Mouse (Mus musculus): ENCODE results near the gene Rab11b.
A peak's percentile ranks its signal among the peaks of the same experiment; 100 is the strongest.

Rab11b gene

DNA sequence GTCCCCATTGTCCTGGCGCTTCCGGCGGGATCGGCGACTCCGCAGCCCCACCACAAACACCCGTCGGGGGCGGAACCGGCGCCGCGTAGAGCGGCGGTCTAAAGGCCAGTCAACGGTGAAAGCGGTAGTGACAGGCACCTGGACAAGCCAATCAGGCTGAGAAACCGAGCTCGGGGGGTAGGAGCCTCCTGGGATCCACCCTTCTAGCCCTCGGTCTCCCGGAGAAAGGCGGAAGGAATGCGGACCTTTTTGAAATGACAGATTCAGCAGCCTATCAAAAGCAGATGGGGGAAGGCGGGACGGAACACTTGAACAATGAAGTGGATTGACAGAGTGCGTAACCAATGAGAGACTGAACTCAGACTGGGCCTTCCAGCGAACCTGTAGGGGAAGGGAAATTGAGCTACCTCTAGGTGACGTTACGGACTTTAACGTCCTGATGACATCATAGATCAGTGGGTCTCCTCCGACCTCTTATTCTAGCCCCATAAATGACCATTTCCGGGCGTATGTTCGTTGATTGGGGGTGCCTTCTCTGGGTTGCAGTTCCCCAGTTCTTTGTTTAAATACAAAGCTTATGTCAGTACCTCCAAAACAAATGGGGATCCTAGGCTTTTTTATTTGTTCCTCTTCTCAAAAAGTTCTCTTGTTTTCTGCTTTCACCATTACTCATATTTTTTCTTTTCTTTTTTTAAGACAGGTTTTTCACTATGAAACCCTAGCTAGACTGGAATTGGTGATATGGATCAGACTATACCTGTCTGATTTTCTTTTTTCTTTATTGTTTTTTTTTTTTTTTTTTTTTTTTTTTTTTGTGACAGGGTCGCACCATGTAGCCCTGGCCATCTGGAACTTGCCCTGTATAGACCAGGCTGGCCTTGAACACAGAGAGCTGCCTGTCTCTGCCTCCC, at the start of gene Rab11b:
TSS of gene Rab11b (minus strand) at position 276 of the 911 bp plus-strand sequence.
- peak; percentile 100 for DNase-seq (ENCODE audit: low spot score)

DNA sequence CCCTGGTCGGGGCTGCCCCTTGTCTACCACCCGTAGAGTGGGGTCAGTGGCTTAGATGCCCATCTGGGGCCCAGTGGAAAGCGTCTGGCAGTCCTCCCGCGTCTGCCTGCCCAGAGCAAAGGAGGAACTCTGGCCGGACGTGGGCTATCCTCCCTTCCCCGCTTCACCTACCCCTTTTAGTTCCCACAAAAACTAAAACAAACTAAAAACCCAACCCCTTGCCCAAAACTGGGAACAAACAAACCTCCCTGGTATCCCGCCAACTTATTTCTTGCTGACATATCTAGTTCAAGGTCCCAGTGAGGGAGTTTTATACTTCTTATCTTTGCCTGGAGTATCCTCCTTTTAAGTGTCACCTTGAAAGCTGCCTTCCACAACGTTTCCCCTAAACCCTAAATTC, 47.9 kb upstream of the Rab11b start:
- no peak for DNase-seq (ENCODE audit: low spot score)

DNA sequence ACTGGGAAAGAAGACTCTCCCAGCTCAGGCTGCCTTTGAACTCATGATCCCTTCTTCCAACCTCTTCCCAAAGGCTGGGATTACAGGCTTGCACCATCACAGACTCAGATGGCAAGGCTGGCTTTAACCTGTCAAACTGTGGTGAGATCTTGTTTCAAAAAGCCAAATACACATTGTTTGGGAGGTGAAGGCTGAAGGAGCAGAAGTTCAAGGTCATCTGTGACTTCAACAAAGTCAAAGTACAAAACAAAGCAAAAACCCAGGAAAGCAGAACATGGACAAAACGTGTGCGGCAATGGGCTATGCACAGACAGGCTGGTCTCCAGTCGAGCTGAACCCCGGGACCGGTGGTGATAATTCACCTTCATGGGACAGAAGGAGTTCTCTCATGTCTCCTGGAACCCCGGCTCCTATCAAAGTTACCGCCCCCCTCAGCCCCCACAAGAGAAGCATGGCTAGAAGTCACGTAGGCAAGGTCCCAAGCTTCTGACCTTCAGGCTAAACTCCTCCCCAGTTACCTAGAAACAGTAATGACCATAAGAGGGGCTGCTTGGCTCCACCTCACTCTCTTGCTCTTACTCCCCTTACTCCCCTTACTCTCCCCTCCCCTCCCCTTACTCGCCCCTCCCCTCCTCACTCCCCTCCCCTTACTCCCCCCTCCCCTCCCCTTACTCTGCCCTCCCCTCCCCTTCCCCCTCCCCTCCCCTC, 47.0 kb upstream of the Rab11b start:
- DNase-seq (ENCODE audit: low spot score), result no peak

DNA sequence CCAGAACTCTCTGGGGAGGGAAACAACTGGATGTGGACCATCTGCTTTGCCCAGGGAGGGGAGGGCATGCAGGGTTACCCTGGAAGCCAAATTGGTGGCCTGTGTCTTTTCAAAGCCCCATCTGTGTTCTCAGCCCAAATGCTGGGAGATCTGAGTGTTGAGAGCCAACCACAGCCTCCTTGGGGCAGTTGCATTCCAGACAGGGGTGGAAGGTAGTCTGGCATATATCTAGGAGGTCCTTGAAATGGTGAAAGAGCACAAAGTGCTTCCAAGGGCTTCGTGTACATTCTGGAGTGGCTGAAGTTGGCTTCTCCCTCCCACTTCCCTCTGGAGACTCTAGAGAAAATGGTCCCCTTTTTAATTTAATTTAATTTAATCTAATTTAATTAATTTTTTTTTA, 44.4 kb upstream of the Rab11b start:
- DNase-seq (ENCODE audit: low spot score), result no peak

DNA sequence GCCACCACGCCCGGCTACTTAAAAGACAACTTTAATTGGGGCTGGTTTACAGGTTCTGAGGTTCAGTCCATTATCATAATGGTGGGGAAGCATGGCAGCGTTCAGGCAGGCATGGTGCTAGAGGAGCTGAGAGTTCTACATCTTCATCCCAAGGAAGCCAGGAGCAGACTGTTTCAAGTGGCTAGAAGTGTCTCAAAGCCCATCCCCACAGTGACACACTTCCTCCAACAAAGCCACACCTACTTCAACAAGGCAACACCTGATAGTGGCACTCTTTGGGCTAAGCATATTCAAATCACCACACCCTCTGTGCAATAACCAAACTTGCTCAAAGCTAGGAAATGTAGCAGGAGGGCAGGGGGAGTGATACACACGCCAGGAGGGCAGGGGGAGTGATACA, 43.9 kb upstream of the Rab11b start:
- DNase-seq (ENCODE audit: low spot score), result no peak

DNA sequence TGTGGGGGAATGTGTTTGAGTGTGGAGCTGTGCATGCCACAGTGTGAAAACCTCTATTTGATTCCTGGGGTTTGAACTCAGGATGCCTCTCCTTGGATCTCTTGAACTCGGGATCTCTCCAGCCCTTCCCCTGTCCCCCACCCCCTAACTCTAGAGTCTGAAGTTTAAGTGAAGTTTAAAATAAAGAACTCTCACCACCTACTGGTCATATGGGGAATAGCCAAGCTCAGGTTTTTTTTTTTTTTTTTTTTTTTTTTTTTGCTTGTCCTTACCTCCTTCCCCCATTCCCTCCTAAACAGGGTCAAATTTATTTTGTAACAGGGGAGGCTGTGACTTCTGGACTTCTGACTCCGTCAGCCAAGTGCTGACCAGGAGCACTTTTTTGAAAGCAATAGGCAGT, 41.9 kb upstream of the Rab11b start:
- no peak for DNase-seq (ENCODE audit: low spot score)

DNA sequence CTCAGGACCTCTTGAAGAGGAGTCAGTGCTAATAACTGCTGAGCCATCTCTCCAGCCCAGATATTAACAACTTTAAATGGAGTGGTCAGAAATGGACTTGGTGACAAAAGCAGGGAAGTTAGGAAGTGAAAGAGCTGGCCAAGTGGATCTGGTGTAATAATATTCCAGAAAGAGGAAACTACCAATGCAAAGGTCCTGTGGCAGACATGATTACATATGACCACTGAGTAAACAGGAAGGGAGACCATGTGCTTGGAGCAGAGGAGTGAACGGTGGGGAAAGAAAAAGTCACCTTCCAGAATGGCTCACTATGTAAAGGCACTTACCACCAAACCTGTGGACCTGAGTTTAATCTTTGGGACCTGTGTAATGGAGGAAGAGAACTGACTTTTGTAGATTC, 38.9 kb upstream of the Rab11b start:
- DNase-seq (ENCODE audit: low spot score), result no peak

DNA sequence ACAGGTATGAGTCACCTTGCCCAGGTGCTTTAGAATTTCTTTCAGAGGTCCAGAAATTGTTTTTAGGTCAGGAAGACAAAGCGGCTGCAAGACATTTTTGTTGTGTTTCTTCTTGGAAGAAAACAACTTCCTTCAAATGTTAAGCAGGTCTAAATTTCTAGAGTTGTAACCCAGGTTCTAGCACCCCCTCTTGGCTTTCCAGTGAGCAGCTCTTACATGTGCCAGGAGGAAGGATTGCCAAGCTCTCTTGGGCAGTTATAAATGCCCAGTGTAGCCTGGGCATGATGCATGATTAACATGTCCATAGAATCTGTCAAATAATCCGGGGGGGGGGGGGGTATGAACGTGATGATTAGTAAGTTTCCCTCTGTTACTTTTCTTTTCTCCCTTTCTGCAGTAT, 38.0 kb upstream of the Rab11b start:
- no peak for DNase-seq (ENCODE audit: low spot score)

DNA sequence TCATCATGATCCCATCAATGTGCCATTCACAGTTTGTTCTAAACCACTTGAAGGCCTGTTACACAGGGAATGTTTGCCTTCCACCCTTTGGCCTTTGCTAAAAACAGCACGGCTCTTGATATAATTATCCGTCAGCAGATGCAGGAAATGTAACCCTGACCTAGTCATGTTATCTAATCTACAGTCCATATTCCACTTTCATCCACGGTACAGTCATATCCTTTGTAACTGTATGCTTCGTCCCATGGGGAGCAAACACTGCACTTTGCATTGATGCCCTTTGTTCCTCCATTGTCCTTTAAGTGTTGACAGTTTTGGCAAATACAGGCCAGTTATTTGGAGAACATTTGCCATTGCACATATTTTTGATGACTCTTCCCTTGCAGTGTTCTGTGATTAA, 28.4 kb upstream of the Rab11b start:
- DNase-seq (ENCODE audit: low spot score), result no peak

DNA sequence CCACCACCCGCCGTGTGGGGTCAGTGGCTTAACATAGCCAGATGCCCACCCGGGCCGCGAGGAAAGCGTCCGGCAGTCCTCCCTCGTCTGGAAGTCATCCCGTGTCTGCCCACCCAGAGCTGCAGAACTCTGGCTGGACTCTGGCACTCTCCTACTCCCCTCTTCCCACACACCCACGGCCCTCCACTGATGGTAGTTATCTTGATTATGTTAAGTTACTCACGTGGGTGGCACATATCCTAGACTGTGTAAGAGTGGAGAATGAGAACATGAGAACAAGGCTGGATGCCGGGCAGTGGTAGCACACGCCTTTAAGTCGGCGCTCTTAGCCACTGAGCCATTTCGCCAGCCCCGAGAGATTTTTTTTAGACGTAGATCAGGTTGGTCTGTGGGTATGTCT, 26.0 kb upstream of the Rab11b start:
- no peak for DNase-seq (ENCODE audit: low spot score)

DNA sequence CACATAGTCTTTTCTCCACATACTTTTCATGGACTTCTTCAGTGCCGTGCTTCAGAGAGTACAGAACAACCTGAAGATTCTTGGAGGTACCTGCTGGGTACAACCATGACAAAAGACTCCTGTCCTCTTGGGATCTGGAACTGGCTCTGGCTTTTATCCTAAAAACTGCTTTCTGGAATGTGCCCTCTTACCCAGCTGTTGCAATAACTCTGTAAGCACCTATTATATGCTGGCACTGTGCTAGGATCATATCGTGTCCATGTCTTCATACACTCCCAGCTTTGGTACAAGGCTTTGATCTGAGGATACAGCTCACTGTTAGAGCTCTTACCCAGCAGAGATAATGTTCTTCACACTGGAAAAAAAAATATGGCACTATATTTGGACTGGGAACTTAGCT, 24.6 kb upstream of the Rab11b start:
- no peak for DNase-seq (ENCODE audit: low spot score)

DNA sequence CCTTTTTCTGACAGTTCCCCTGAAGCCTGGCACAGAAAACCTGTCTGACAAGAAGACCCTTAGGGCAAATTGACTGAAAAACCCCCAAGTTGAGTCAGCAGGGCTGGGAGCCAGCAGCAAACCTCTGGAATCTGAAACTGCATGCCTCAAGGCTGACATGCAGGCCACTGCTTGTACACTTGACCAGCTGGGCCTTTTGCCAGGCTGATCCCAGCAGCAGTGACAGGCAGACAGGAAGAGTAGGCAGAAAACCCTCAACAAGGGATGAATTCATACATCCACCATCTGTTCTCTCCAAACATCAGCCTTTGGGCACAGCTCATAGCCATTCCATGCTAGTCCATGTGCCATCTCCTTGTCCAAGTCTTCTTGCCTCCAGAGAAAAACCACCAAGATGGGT, 23.1 kb upstream of the Rab11b start:
- no peak for DNase-seq (ENCODE audit: low spot score)

DNA sequence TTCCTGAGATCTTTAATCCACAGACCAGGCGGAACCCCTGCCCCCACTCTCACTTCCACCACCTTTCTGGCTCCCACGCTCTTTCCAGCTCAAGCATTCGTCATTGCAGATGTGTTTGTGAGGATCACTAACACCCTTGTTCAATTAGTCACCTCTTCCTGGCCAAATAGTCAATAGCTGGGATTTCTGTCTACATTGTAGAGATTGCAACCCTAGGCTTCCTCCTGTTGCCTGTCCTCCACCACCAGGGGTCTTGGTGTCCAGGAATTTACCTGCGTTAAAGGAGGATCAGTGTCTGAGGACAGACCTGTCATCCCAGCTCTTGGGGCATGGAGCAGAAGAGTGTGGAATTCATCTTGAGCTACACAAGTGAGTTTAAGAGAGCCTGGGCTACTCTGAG, 21.7 kb upstream of the Rab11b start:
- DNase-seq (ENCODE audit: low spot score), result no peak

DNA sequence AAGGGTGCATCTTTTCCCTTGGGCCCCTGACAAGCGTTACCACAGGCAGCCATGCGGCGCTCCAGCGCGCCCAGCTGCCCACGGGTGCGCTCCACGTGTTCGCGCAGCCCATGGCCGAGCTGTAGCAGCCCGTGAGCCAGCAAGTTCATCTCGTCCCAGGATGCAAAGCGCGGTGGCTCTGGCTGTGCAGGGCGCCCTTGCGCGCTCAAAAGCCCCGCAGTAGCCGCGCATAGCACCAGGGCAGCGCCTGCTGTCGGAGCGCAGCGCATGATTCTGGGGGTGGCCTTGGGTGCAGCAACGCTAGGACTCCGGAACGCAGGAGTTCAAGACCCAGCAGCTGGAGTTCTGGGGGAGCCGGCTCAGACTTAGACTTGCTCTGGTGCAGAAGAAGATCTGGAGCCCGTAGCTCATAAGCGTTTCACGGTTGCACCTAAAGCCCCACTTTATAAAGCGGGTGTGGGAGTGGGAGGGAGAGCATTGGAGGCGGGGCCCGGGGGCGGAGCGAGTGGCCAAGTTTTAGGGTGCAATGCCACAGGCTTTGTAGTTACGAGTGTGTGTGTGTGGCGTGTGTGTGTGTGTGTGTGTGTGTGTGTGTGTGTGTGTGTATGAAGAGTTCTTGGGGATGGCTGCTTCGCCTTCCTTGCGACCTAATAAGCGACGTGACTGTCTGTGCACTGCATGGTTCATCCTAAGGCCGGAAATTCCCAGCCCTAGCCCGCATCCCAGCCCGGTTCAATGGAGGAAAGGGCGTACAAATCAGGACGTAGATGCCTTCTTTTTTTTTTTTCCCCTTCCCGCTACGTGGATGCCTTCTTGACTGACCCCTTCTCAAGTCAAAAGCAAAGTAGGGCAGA, 21.0 kb upstream of the Rab11b start, which contains the start of gene Angptl4:
TSS of gene Angptl4 (minus strand) at position 707 of the 854 bp plus-strand sequence.
- no peak for DNase-seq (ENCODE audit: low spot score)

DNA sequence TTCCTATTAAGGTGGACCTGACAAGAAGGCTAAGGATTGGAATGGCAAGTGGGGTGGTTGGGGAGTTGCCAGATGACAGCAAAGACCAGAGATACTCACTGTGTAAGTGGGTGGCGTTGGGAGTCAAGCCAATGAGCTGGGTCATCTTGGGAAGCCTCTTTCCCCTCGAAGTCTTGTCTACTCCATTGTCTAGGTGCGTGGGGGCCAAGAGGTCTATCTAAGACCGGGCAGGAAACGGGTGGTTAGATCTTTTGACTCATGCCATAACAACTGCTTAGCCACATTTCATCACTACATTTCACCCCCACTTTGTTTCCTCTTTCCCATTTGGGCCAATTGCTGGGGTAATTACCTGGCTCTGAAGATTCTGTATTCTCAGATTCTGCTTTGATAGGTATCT, 20.1 kb upstream of the Rab11b start:
- DNase-seq (ENCODE audit: low spot score), result no peak

DNA sequence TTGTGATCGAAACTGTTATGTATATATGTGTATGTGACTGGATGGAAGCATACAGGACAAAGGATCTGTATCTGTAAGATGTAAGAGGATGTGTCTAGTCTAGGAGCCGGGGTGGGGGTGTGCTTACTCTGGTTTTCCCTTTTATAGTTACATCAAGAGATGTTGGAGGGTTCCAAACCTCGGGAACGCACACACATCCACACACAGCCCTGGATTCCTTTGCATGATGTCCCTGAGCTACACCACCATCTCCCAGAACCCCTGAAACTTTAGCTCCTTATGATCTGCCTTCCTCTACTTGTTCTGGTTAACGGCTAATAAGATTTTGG, 19.6 kb upstream of the Rab11b start:
- no peak for DNase-seq (ENCODE audit: low spot score)

DNA sequence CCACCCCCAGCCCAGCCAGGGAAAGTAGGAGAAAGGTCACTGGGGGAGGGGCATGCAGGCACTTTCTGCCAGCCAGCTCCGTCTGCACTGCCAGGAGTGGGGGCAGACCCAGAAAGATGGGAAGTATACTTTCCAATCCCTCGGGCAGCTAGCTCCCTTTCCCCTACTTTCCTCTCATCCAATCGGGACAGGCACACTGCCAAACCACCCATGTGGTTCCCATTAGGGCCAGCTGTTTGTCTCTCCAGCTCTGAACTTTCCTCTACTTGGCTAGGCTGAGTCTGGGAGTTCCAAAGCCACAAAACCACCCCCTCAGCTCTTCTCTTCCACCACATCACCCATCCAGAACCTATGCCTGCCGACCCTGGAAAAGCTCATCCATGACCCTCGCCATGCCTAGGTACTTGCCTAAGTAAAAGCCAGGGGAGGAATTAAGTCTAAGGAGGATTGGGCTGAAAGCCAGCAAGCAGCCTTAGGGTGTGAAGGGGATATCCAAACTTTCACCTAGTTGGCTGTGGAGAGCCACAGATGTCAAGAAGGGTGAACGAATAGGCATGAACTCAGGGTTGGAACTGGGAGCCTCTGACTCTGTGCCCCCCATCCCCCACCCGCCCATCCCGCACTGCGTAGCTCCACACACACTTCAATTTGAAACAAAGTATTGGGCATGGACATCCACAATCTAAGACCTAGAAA, 19.1 kb upstream of the Rab11b start:
- peak; percentile 70 for DNase-seq (ENCODE audit: low spot score)

DNA sequence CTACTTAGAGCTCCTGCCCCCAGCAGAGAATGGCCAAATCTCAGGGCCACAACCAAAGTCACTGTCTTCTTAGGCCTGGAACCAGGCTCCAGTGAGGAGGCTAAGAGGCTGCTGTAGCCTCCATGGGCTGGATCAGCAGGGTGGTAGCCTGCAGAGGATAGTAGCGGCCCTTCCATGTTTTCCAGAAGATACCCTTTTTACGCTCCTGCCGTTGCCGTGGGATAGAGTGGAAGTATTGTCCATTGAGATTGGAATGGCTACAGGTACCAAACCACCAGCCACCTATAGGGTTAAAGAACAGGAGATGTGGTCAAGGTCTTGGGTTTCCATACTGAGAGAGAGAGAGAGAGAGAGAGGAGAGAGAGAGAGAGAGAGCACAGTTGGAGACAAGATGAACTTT, 15.0 kb upstream of the Rab11b start:
- no peak for DNase-seq (ENCODE audit: low spot score)

DNA sequence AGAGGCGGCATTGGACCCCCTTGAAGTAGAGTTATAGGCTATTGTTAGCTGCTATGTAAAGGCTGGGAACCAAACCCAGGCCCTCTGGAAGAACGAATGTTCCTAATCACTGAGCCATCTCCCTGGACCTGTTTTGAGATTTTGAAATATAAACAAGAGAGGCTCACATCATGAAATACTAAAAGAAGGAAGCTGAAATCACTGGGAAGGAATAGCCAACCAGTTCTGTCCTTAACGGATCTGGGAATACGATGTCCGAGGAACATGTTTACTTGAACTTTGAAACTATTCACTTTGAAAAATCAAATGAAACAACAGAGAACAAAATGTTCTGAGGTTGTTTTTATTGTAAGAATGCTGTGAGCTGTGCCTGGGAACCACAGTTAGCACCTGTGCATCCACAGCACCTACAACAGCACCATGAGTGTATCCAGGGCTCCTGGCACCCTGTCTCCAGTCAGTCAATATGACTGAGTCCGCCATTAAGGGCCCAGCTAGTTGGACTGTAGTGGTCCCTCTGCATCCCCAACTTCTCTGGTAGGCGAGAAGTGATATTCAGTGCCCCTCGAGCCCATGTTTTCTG, 14.3 kb upstream of the Rab11b start:
- no peak for DNase-seq (ENCODE audit: low spot score)

DNA sequence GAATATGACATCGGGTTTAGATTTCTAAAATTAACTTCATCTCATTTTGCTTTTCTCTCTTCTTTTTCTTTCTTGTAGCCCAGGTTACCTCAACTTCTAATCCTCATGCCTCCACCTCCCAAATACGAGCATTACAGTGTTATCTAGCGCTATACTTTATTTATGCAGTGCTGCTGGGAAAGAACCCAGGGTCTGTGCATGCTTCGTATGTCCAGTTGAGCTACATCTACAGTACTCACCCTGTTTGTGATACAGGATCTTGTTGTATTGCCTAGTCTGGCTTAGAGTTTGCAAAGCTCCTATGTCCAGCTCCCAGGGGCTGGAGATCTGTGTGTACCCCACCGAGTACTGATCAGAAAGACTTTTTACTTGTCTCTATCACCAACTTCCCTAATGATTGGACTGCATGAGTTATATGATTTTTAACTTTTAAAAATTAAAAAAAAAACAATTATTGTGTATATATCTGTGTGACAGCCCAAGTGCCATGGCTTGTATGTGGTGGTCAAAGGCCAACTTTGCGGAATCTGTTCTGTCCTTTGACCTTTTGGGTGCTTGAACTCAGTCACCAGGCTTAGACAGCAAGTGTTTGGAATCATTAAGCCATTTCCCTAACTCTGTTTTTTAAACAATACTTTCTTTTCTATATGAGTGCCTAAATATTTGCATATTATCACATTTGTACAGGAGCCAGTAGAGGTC, 13.7 kb upstream of the Rab11b start:
- no peak for DNase-seq (ENCODE audit: low spot score)

DNA sequence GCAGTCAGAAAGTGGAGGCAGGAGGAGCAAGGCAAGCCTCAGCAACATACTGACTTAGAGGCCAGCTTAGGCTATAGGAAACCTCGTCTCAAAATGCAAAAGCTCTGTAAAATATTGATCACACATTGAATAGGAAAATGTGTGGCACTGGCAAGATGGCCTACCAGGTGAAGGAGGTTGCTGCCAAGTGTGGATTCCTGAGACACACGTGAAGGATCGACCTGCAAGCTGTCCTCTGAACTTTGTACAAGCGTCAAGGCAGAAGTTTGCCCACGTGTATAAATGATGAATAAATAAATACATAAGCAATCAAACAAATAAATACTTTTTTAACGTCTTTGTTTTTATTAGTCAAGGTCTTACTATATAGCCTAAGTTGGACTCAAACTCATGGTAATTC, 13.1 kb upstream of the Rab11b start:
- no peak for DNase-seq (ENCODE audit: low spot score)
